Mouse (Mus musculus): ENCODE data around the gene Rara. TPM values are rescaled to one million over a fixed set of nuclear protein-coding genes. Genes with fewer than 3 reads are reported as not detected.

The Rara gene
- total and polyA plus RNA-seq, 3 experiments, result 10.1 to 12.8 (median 10.9) TPM

GRCm38 (mm10) chr11:98997659-98998058 is 70.0 kb downstream of the Rara start:
- intact Hi-C loops (cut with DNase I), result no loop called here
- Histone ChIP-seq H3K79me2 (replicated peaks; ENCODE audit: control insufficient read depth, insufficient read depth, low read length) (no peaks in the 10 kb centered on the region), H3K36me3 (ENCODE audit: control insufficient read depth, insufficient read depth, low read length) (no peaks in the 10 kb centered on the region)

GRCm38 (mm10) chr11:98998776-98999175 is 71.2 kb downstream of the Rara start:
- Histone ChIP-seq H3K27me3 (ENCODE audit: control insufficient read depth, insufficient read depth, low read length) (no peaks in the 10 kb centered on the region), H3K36me3 (ENCODE audit: control insufficient read depth, insufficient read depth, low read length) (no peaks in the 10 kb centered on the region), H3K4me1 (ENCODE audit: control insufficient read depth, insufficient read depth, low read length) (no peaks in the 10 kb centered on the region), H3K9ac (ENCODE audit: low read depth, low read length) (no peak overlapping the region), H3K79me2 (replicated peaks; ENCODE audit: control insufficient read depth, insufficient read depth, low read length) (no peaks in the 10 kb centered on the region), H3K4me3 (no peak overlapping the region), H3K27ac (no peak overlapping the region)
- intact Hi-C loops (cut with DNase I), result no loop called here
- DNase-seq, result no peak
- TF ChIP-seq POLR2A (IDR thresholded peaks at IDR 0.05; ENCODE audit: insufficient read depth, low read depth, low read length) (no peak), CTCF (IDR thresholded peaks at IDR 0.05) (peak; percentile 54)

More at GRCm38 (mm10) chr11:98997659-98998058, 70.0 kb downstream of the Rara start:
- no peak for DNase-seq
- Histone ChIP-seq H3K4me3 (no peak overlapping the region), H3K4me1 (ENCODE audit: control insufficient read depth, insufficient read depth, low read length) (no peaks in the 10 kb centered on the region), H3K27me3 (ENCODE audit: control insufficient read depth, insufficient read depth, low read length) (no peaks in the 10 kb centered on the region), H3K27ac (no peak overlapping the region), H3K9ac (ENCODE audit: low read depth, low read length) (no peak overlapping the region)
- 87% methylated on average over 4 of the region's 4 CpGs for WGBS
- no peak for TF ChIP-seq POLR2A (IDR thresholded peaks at IDR 0.05; ENCODE audit: insufficient read depth, low read depth, low read length)
- no peak for TF ChIP-seq EP300 (IDR thresholded peaks at IDR 0.05; ENCODE audit: insufficient read depth, low read depth, low read length)

GRCm38 (mm10) chr11:98999243-98999642 is 71.6 kb downstream of the Rara start:
- TF ChIP-seq EP300 (IDR thresholded peaks at IDR 0.05; ENCODE audit: insufficient read depth, low read depth, low read length), result no peak
- TF ChIP-seq CTCF (IDR thresholded peaks at IDR 0.05), result no peak
- TF ChIP-seq POLR2A (IDR thresholded peaks at IDR 0.05; ENCODE audit: insufficient read depth, low read depth, low read length), result no peak
- Histone ChIP-seq H3K4me3 (no peak overlapping the region), H3K27ac (no peak overlapping the region), H3K36me3 (ENCODE audit: control insufficient read depth, insufficient read depth, low read length) (no peaks in the 10 kb centered on the region), H3K27me3 (ENCODE audit: control insufficient read depth, insufficient read depth, low read length) (no peaks in the 10 kb centered on the region), H3K4me1 (ENCODE audit: control insufficient read depth, insufficient read depth, low read length) (no peaks in the 10 kb centered on the region), H3K9ac (ENCODE audit: low read depth, low read length) (no peak overlapping the region), H3K79me2 (replicated peaks; ENCODE audit: control insufficient read depth, insufficient read depth, low read length) (no peaks in the 10 kb centered on the region)
- DNase-seq, result no peak
- WGBS, result 90% methylated on average over 11 of the region's 11 CpGs
- intact Hi-C loops (cut with DNase I), result no loop called here

GRCm38 (mm10) chr11:99006788-99007187 is 79.2 kb downstream of the Rara start:
- WGBS, result 93% methylated on average over 9 of the region's 9 CpGs
- no peaks in the 10 kb centered on the region for H3K4me1 ChIP-seq (ENCODE audit: control insufficient read depth, insufficient read depth, low read length)
- H3K36me3 ChIP-seq (ENCODE audit: control insufficient read depth, insufficient read depth, low read length), result no peaks in the 10 kb centered on the region
- DNase-seq, result no peak
- no peak overlapping the region for H3K9ac ChIP-seq (ENCODE audit: low read depth, low read length)
- H3K4me3 ChIP-seq, result no peak overlapping the region
- no peak overlapping the region for H3K27ac ChIP-seq
- no peaks in the 10 kb centered on the region for H3K79me2 ChIP-seq (replicated peaks; ENCODE audit: control insufficient read depth, insufficient read depth, low read length)
- H3K27me3 ChIP-seq (ENCODE audit: control insufficient read depth, insufficient read depth, low read length), result no peaks in the 10 kb centered on the region
- intact Hi-C loops (cut with DNase I), result no loop called here
- TF ChIP-seq POLR2A (IDR thresholded peaks at IDR 0.05; ENCODE audit: insufficient read depth, low read depth, low read length), result no peak
- no peak for TF ChIP-seq EP300 (IDR thresholded peaks at IDR 0.05; ENCODE audit: insufficient read depth, low read depth, low read length)
- TF ChIP-seq CTCF (IDR thresholded peaks at IDR 0.05), result no peak

GRCm38 (mm10) chr11:99010124-99010523 is 82.5 kb downstream of the Rara start:
- Histone ChIP-seq H3K9ac (ENCODE audit: low read depth, low read length) (no peak overlapping the region), H3K27ac (no peak overlapping the region), H3K27me3 (ENCODE audit: control insufficient read depth, insufficient read depth, low read length) (no peaks in the 10 kb centered on the region), H3K4me1 (ENCODE audit: control insufficient read depth, insufficient read depth, low read length) (no peaks in the 10 kb centered on the region), H3K79me2 (replicated peaks; ENCODE audit: control insufficient read depth, insufficient read depth, low read length) (no peaks in the 10 kb centered on the region), H3K4me3 (no peak overlapping the region), H3K36me3 (ENCODE audit: control insufficient read depth, insufficient read depth, low read length) (no peaks in the 10 kb centered on the region)
- 53% methylated on average over 4 of the region's 4 CpGs for WGBS
- intact Hi-C loops (cut with DNase I), result no loop called here
- no peak for DNase-seq
- no peak for TF ChIP-seq CTCF (IDR thresholded peaks at IDR 0.05)
- TF ChIP-seq EP300 (IDR thresholded peaks at IDR 0.05; ENCODE audit: insufficient read depth, low read depth, low read length), result no peak
- no peak for TF ChIP-seq POLR2A (IDR thresholded peaks at IDR 0.05; ENCODE audit: insufficient read depth, low read depth, low read length)

GRCm38 (mm10) chr11:99010706-99011105 is 83.1 kb downstream of the Rara start:
- Histone ChIP-seq H3K9ac (ENCODE audit: low read depth, low read length) (no peak overlapping the region), H3K36me3 (ENCODE audit: control insufficient read depth, insufficient read depth, low read length) (no peaks in the 10 kb centered on the region), H3K27ac (no peak overlapping the region), H3K79me2 (replicated peaks; ENCODE audit: control insufficient read depth, insufficient read depth, low read length) (no peaks in the 10 kb centered on the region), H3K4me1 (ENCODE audit: control insufficient read depth, insufficient read depth, low read length) (no peaks in the 10 kb centered on the region), H3K27me3 (ENCODE audit: control insufficient read depth, insufficient read depth, low read length) (no peaks in the 10 kb centered on the region), H3K4me3 (no peak overlapping the region)
- no peak for DNase-seq
- intact Hi-C loops (cut with DNase I), result no loop called here
- WGBS, result 93% methylated on average over 5 of the region's 5 CpGs
- TF ChIP-seq EP300 (IDR thresholded peaks at IDR 0.05; ENCODE audit: insufficient read depth, low read depth, low read length) (no peak), CTCF (IDR thresholded peaks at IDR 0.05) (no peak), POLR2A (IDR thresholded peaks at IDR 0.05; ENCODE audit: insufficient read depth, low read depth, low read length) (no peak)

Measured in heart, adult 2 months (tissue).